Mouse (Mus musculus) adrenal gland, adult 2 months (tissue): ENCODE measurements around the gene Ugcg. TPM values are rescaled to one million over a fixed set of nuclear protein-coding genes. Genes with fewer than 3 reads are reported as not detected.

Source experiments
- DNase-seq: peaks from one replicate; pipeline ENCODE4 v3.0.0; 2021
- polyA plus RNA-seq: library from polyadenylated mRNA; depleted of rRNA; stranded (reverse); fragments of >200 nt; gene quantifications from 2 replicates; pipeline ENCODE4 v1.2.3, GENCODE M21; 2012
- total RNA-seq, 2 experiments: library from RNA; stranded (reverse); gene quantifications; 2 replicates each; pipeline ENCODE4 v1.2.3; 2021

Gene Ugcg
- total and polyA plus RNA-seq, 3 experiments: 26.5 to 49.9 (median 44.3) TPM

DNA sequence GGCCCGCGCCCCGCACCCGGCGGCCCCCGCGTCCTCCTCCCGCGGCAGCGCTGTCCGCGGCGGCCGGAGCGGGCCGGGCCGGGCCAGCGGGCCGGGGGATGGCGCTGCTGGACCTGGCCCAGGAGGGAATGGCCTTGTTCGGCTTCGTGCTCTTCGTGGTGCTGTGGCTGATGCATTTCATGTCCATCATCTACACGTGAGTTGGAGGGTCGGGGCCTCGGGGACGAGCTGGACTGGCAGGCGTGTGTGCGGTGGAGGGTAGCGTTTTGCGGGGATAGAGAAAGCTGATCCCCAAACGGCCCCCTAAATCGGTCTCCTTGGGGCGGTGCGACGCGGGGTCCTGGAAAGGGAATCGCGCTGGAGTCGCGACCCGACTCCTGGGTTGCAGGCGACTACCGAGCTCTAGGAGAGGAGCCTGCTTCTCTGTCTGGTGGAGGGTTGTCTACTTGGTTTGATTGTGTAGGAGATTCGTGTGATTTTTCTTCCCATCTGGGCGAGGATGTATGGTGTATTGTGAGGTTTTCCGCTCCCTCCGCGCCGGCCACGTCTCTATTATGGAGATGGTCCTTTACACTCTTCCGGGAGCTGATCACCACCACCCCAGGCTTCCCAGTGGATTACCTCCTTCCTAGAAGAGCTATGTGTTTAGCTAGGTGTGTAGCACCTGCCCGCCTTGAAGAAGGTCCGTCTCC is 635 bp downstream of the Ugcg start:
- DNase-seq: no peak

DNA sequence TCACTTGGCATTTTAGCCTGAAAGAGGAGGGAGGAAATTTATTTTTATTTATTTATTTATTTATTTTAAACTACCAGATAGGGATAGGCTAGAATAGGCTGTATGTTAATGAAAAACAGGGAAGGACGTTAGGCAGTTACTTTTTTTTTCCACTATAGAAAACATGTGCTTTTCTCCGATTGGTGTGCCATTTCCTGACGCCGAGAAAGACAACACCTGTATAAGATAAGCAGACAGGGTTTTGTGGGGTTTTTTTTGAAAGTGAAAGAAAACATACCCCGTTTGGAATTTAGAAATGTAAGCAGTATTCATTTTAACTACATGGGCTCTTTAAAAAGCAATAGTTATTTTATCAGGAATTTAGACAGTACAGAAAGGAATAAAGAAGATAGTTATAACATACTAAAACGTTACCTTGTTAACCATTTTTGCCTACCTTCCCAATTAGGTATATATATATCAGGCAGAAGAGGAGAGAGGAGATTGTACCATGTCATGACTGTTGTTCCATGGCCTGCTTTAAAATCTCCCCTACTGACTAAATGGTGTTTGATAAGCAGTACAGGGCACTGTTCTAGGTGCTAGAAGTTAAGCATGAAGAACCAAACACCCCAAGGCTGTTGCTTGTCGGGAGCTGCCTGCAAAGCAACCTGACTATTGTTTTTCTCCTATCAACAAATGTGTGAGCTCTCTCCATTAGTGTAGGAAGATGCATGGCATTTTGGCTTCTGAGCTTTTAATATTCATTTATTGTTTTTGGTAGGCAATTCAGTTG is 1.8 kb downstream of the Ugcg start:
- DNase-seq: no peak

DNA sequence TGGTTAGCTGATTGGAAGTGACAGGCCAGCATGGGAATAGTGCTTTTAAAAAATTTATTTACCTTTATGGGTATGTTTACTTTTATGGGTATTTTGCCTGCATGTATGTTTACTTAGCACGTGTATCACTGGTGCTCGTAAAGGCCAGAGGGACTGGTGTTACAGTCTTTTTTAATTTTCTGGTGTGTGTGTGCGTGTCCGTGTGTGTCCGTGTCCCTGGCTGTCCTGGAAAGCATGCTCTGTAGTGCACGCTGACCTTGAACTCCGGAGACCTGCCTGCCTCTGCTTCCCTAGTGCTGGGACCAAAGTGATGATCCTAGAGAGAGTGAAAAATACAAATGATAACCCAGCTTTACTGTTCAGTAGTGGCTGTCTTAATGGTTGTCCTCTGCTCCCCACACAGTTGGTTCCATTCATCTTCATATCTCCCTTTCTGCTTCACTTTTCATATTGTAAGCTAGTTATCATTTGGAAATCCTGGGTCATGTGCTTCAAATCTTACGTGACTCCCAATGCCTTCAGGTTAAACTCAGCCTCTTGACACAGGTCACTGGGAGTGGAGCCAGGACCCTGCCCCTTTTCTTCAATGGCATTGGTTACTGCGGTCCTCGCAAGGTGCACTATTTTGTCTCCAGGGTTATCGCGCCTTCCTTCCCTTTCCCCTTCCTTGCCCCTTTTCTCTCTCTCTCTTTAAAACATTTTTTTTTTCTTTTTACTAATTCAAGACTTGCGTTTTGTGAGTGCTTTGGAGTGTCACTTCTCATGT is 5.9 kb downstream of the Ugcg start:
- DNase-seq: no peak

DNA sequence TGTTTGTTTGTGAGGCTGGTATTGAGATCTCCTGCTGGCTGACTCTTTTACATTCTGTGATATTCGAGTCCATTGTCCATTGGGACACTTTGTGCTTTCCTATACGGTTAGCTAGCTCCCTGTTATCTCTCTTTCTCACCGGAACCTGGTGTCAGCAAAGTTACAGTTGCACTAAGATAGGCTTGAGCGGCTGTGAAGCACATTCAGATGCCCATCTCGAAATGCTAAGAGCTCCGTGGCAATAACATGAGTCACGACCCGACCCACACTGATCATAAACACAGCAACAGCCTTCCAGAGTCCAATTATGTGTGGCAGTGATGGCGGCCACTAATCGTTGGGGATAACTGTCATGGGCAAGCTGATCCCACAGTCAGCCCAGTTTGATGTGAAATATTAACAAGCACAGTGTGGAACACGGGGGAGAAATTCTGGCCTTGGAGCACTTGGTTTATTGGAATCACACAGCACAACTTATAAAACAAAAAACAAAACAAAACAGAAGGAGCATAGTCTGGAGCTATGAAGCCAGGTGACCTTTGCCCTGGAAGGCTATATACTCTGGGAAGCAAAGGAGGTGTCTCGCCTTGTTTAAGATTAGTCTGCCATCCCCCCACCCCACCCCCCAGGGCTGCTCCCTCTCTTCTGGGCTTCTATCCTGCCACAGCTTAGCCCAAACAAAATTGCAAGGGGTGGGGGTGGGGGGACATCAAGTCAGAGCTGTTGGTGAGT is 7.5 kb downstream of the Ugcg start:
- DNase-seq: peak; percentile 31

DNA sequence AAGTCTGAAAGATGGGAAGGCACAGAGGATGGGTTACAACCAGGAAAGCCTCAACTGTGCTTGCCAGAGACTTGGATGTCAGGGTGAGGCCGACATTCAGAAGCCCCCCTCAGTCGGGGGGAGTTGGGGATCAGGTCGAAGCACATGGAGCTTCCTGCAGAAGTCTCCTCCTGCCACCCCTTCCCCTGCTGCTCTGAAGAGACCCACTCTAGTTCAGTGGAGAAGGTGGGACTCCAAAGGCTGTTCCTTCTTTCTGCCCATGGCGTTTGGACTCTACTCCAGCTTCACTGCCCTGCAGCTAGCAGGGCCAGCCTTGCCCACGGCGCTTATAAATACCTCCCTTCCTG is 8.0 kb downstream of the Ugcg start:
- DNase-seq: no peak

DNA sequence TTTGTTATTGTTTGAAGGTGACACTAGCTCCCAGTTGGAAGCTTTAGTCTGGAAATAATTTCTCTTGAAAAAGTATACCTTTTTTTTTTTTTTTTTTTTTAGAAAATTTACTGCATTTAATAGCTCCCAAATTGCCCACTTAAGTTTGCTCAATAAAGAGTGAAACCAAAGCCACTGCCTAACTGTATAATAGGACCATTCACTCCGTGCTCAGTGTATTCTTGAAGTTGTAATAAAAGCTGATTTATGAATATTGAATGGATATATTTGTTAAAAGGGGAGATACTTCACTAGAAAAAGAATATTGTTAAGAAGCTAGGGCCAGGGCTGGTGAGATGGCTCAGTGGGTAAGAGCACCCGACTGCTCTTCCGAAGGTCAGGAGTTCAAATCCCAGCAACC is 8.4 kb downstream of the Ugcg start:
- DNase-seq: no peak

DNA sequence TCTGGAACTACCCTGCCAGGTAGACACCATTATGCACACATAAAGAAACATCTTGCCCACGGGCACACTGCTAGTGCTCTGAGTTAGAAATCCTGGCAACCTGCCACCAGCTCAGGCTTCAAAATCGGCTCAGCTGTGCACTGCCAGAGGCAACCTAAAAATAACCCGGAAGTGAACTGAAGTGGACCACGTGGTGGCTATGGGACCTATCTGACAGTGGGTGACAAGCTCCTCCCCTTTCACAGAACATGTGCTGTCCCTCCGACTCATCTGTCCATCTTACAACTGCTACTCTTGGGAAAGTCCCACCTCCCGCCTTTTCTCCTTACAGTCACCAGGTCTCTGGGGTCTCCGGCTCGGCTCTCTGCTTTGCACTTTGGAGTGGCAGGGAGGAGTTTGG is 10.3 kb downstream of the Ugcg start:
- peak; percentile 64 for DNase-seq

DNA sequence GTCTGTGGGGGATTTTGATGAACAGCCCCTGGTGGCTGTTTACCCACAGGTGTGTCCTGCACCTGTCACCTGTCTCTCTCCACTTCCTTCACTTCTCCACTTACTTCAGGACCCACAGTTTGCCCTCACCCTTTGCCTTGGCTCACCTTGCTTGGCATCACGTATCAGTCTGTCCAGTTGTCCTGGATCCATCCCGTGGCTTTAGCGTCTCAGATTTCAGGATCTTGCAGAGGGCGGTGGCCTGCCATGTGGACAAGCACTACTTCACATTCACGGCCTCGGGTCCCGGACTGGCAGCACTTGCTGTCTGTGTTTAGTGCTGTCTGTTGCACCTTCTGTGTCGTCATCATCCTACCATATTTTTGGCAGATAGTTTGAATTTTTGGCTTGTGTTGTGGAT is 10.7 kb downstream of the Ugcg start:
- no peak for DNase-seq

DNA sequence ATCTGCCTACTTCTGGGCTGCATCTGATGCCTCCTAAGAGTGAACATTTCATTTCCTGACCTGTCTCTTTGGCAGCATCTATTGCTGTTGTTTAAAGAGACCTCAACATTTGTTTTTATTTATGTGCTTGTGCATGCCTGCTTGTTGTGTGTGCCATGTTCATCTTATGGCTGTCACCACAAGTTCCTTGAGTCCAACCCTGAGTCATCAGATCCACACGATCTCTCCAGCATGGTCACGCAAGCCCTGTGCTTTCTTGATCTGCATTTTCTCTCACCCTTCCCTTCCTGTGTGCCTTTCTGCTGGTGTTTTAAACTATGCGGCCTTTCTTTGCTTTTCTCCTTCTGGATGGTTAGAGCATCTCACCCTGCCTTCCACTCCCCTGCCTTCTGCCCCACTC is 11.6 kb downstream of the Ugcg start:
- DNase-seq: no peak

DNA sequence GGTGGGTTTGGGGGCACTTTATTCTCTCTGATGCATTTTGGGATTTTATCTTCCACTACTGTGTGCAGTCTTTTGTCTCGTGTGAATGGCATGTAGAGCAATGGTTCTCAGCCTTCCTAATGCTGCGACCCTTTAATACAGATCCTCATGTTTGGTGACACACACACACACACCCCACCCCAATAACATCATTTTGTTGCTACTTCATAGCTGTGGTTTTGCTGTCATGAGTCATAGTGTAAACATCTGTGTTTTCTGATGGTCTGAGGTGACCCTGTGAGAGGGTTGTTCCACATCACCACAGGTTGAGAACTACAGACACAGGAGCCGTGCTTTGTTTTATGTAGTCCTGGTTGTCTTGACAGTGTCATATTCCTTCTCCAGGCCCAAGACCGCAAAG is 15.6 kb downstream of the Ugcg start:
- DNase-seq: no peak

DNA sequence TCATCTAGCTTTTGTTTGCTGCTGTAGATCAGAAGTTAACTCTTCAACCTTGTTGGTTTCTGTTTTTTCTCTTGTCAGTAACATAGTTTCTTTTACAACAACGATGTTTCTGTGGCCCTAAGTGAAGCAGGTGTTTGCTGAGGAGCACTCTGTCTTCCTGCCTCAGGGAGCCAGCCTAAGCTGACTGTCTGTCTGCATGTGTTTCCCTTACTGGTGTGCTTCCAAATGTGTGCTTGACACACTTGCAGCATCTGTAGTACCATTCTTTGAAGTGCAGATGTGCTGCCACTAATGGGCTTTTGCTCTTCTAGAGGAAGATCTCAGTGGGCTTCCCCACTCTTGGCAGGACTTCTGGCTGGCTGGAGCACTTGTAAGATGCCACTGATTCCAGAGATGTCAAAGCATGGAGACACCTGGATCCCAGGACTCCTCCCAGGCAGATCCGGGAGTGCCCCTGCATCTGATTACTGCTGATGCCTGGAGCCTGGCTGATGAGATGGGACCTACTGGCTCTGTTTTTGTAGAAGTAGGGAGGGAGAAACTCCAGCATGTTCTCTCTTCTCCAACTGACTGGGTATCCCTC is 16.8 kb downstream of the Ugcg start:
- DNase-seq: no peak

DNA sequence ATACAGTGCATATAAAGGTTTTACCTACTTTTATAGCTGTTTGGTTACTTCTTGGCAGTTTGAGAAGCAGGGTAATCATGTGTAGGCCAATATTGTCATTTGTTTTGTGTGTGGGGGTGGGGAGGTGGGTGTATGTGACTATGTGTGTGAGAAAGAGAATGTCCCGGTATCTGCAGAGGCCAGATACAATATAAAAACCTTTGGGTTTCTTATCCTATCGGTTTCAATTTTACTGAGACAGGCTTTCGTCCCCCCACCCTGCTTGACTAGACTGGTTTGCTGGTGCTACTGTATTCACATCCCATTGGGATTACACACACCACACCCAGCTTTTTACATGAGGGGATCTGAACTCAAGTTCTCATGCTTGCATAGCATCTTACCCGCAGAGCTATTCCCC is 17.5 kb downstream of the Ugcg start:
- DNase-seq: no peak

DNA sequence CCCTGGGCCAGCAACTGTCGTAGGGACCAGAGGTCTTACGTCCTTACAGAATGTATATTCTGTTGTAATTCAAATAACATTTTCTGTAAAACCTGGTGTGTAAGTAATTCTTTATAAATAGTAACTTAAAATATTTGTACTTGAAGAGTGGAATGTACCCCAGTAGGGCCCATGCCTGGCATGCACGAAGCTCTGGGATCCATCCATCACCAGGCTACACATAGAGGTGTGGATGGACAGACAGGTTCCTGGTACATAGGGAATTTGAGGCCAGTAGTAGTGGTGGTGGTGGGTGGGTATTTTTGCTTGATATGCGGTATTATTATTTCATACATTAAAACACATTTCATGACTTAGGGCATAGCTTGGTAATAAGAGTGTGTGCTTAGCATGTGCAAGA is 19.6 kb downstream of the Ugcg start:
- no peak for DNase-seq

DNA sequence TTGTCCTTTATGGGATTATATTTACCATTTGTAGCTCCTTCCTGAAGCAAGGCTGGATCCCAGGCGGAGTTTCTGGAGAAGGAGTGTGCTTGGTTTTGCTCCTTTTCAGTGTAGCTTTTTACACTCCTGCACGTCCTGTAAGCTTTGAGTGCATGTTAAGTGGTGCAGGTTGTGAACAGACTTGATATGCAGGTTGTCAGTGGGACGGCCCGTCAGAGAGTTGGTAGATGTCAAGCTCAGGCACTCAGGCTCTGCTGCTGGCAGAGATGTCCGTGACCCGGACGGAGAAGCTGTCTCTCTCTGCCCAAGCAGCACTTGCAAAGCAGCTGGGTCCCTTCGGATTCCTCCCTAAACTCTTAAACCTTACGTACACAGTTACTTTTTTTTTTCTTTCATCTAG is 22.1 kb downstream of the Ugcg start:
- DNase-seq: no peak

DNA sequence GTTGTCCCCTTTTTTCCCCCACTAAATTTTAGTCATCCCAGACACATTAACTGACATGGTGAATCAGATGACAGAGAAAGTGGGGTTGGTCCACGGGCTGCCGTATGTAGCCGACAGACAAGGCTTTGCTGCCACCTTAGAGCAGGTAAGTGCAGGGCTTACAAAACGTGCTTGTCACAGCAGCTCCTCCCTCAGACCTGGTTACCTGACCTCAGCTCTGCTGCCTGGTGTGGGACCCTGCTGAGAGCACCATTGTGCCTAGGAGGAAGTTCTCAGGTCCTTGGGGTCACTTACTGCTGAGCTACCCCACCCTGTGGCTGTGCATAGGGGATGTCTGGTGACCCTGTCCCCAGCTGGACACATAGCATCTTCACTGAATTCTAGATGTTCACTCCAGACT is 24.8 kb downstream of the Ugcg start:
- no peak for DNase-seq

DNA sequence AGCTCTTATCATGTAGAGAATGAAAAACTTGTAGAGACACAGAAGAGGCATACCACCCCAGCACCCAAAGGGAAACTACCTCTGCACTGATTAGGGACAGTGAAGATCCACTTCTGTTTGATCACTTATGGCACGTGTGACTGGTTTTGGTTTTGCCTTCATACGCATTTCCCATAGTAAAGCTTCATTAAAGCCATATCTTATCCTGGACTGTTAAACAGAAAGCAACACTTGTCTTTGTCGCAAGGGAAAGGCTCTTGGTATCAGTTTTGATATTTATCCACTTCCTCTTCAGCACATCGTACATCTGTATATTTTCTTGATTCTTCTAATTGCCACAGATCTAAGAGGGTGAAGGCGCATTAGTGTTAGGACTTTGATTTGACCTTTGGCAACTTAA is 25.6 kb downstream of the Ugcg start:
- no peak for DNase-seq

DNA sequence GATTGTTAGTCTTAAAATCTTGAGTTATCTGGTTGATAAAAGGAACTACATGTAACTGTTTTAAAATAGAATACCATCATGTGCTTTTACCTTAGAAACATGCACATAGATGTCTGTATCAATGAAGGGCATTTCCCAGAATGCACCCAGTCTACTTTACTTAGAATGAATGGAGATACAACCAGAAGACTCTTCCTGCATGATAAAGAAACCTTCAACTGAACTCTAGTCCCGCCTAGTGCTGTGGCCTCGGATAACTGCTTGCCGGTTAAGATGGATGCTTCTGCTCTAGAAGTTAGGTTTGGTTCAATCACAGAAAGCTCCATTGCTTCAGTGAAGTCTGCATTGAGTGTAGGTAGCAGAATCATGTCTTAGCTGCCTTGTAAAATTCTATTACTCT is 26.5 kb downstream of the Ugcg start:
- no peak for DNase-seq

DNA sequence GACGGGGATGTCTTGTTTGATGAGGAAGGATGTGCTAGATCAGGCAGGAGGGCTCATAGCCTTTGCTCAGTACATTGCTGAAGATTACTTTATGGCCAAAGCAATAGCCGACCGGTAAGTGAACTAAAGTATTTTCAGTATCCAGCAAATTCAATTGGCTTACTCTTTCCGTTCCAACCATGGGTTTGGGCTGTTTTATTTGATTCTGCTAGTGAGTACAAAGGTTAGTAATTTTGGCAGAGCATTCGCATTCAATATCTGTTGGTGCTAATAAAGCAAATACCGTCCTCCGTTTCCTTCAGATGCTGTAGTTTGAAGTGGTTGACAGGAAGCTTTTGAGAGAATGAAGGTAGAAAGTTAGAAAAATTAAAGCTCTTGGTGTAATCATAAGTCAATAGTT is 28.0 kb downstream of the Ugcg start:
- DNase-seq: no peak

DNA sequence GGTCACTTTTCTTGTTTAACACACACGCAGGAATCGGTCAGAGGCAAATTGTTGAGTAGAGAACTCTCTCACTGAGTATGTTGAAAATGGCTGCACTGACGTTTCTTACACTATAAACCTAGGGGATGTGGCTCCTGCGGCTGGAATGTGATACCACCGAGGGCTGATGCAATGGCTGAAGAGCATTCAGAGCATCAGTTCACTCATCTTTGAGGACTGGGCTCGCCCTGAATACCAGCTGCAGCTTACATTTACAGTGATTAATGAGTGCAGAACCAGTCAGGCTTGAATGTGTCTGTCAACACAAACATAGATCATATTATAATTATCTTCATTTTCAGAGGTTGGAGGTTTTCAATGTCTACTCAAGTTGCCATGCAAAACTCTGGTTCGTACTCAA is 29.1 kb downstream of the Ugcg start:
- no peak for DNase-seq

DNA sequence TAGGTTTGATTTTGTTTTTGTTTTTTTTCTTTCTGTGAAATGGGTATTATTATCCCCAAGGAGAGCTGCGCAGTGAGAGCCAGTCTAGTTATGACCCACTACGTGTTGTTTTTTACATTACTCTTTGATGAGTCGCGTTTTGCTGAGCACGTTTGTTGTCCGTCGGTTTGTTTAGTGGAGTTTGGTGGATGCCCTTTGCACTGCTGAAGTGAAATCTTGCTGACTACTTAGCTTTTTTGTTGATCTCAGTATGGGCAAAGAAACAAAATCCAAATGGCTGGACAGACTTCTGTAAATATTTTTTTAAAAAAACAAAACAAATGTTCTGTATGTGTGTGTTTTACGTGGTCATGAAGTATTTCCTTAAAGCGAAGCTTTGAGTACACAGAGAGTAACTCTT is 33.2 kb downstream of the Ugcg start:
- DNase-seq: no peak

DNA sequence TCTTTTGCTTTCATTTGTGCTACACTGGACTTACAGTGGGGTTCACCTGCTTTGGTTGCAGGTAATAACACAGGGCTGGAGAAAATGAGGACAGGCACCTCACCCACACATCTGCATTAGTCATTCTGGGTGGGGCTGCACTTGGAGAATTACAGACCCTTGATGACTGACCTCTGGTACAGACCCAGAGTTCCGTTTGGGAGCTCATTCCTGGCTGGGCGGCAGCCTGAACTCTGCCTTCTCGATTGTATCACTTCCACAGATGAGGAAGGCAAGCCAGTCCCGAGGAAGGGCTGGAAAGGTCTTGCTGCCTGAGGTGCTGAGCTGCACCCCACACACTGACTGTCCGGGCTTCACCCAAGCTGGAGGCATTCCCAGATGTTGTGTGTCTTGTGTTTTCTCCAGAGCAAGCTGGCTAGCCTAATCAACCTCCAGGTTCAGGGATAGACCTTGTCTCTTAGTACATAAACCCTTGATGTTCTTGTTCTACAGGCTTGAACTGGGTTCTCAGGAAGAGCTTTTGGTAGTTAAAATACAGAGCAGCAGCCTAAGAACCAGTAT is 34.1 kb downstream of the Ugcg start:
- no peak for DNase-seq

DNA sequence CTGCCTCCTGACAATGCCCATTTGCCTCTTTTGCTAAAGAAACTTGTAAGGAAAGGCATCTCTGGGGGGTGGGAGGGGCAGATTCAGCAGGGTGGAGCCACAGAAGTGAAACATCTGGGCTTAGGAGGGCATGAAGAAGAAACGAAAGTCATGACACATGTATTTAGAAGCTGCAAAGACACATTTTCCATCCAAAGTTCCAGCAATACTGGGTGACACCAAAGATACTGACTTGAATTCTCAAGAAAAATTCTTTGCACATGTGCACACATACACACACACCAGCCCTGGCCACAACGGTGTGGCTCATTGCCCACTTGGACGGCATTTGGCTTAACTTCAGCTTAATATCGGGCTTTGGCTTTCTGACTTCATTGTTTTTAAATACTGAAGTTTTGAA is 35.8 kb downstream of the Ugcg start:
- DNase-seq: no peak
